Mouse (Mus musculus): ENCODE measurements around the gene Ascl3. TPM values are rescaled to one million over a fixed set of nuclear protein-coding genes. Genes with fewer than 3 reads are reported as not detected.

Ascl3 gene
- polyA plus RNA-seq (2014; fragmentation: Nextera tagmentation; extraction: Ambion mirVana), result 0.42 TPM in 1 of 2 replicates, not detected in the other

DNA sequence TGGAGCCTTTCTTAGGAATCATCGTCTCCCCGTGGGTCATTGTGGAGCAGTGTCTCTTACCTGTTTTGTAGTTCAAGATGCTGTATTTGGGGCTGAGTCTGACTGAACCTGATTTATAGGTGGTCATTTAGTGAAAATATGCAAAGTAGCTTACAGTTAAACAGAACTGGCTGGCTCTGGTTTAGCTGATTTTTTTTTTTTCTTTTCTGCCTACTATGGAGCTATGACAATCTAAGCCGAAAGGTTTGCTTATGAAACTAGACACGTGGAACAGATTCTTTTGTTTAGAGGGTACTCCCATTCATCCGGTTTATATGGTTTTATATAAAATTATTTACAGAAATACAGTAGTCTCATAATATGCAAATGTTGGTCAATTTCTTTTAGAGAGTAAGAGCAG, at the start of gene Ascl3:
TSS of gene Ascl3 (minus strand) at position 101 of the 400 bp plus-strand sequence.
- Histone ChIP-seq H3K4me2 (ENCODE audit: low read depth, low read length) (no peak within 1 kb of the TSS), H3K4me3 (ENCODE audit: low read depth, low read length) (no peak within 1 kb of the TSS), H3K27ac (replicated peaks; ENCODE audit: low read depth, low read length) (no peak within 1 kb of the TSS), H3K9ac (ENCODE audit: low read depth, low read length) (no peak within 1 kb of the TSS), H3K9me3 (ENCODE audit: control insufficient read depth, low read length) (no peaks in the 10 kb centered on the region), H3K4me1 (ENCODE audit: control insufficient read depth, insufficient read depth, low read length) (peaks cover 12% of the 10 kb centered on the region; the same call in 1 of the 2 replicates), H3K27me3 (replicated peaks; ENCODE audit: control insufficient read depth, insufficient read depth, low read length) (no peaks in the 10 kb centered on the region), H3K36me3 (ENCODE audit: control insufficient read depth, insufficient read depth, low read length) (peaks cover 11% of the 10 kb centered on the region)
- DNase-seq (ENCODE audit: low spot score) (no peak), ATAC-seq (ENCODE audit: low read depth) (no peak)
- 71% methylated on average over 5 of the region's 5 CpGs for whole genome bisulfite sequencing

DNA sequence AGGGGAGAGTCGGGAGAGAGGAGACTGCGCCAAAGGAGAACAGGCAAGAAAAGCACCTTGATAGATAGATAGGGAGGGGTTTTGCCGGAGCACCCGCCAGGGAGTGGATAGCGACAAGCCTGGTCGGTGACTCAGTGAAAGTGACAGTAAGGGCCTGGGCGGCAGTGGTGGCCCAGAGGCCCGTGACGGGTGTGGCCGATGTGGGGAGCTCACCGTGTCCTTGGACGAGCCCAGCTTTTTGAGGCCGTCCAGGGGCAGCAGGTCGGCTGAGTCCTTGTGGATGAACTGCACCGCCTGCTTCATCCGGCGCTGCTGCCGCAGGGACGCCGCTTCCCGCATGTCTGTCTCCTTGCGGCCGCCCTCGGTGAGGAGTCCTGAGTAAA, 49.6 kb upstream of the Ascl3 start:
- Histone ChIP-seq H3K27ac (replicated peaks; ENCODE audit: low read depth, low read length) (no peak overlapping the region), H3K4me2 (ENCODE audit: low read depth, low read length) (peak overlapping the region; percentile 90), H3K4me3 (ENCODE audit: low read depth, low read length) (peak overlapping the region; percentile 49), H3K36me3 (ENCODE audit: control insufficient read depth, insufficient read depth, low read length) (no peaks in the 10 kb centered on the region), H3K27me3 (replicated peaks; ENCODE audit: control insufficient read depth, insufficient read depth, low read length) (peaks cover 53% of the 10 kb centered on the region), H3K4me1 (ENCODE audit: control insufficient read depth, insufficient read depth, low read length) (0 out of 2 replicates have a peak, but pooled peaks cover 6% of the 10 kb centered on the region), H3K9me3 (ENCODE audit: control insufficient read depth, low read length) (no peaks in the 10 kb centered on the region), H3K9ac (ENCODE audit: low read depth, low read length) (peak overlapping the region; percentile 35; the same call in 1 of the 2 replicates)
- no peak for DNase-seq (ENCODE audit: low spot score)
- ATAC-seq (ENCODE audit: low read depth), result peak; percentile 42
- WGBS, result under 1% methylated on average over 23 of the region's 24 CpGs

DNA sequence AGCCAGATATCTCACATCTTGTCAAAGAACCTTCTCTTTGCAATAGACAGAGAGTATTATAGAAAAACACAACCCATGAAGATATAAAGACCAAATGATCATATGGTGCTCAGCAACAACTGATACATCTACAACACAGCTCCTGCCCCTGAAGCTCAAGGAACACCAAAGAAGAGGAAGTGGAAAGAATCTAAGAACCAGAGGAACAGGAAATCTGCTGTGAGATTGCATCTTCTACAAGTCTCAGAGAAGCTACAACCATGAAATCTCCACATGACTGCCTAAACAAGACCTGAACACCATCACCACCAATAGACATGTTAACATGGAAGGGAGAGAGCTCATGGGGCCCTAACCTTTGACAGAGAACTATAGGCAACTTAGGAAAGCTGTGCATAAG, 40.7 kb upstream of the Ascl3 start:
- Histone ChIP-seq H3K9me3 (ENCODE audit: control insufficient read depth, low read length) (no peaks in the 10 kb centered on the region), H3K4me1 (ENCODE audit: control insufficient read depth, insufficient read depth, low read length) (no peaks in the 10 kb centered on the region), H3K4me2 (ENCODE audit: low read depth, low read length) (no peak overlapping the region), H3K27ac (replicated peaks; ENCODE audit: low read depth, low read length) (no peak overlapping the region), H3K9ac (ENCODE audit: low read depth, low read length) (no peak overlapping the region), H3K27me3 (replicated peaks; ENCODE audit: control insufficient read depth, insufficient read depth, low read length) (no peaks in the 10 kb centered on the region), H3K4me3 (ENCODE audit: low read depth, low read length) (no peak overlapping the region), H3K36me3 (ENCODE audit: control insufficient read depth, insufficient read depth, low read length) (no peaks in the 10 kb centered on the region)
- ATAC-seq (ENCODE audit: low read depth) (no peak), DNase-seq (ENCODE audit: low spot score) (no peak)

DNA sequence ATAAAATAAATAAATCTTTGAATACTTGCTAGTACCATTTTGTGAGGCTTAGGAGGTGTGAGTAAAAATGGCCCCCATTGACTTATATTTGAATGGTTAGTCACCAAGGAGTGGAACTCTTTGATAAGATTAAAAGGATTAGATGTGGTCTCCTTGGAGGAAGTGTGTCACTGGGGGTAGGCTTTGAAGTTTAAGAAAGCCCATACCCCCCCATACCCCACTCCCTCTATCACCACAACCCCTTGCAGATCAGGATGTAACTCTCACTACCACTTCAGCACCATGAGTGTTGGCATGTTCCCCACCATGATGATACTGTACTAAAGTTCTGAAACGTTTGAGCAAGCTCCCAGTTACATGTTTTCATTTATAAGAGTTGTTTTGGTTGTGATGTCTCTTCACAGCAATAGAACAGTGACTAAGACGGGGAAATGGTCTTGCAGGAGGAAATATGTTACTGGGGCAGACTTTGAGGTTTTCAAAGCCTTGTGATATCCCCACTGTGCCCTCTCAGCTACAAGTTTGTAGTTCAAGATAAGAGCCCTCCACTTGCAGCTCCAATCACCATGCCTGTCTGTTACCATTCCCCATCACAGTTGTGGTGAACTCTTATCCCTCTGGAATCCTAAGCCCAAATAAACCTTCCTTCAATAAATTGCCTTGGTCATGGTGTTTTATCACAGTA, 37.3 kb upstream of the Ascl3 start:
- H3K9ac ChIP-seq (ENCODE audit: low read depth, low read length), result no peak overlapping the region
- H3K27me3 ChIP-seq (replicated peaks; ENCODE audit: control insufficient read depth, insufficient read depth, low read length), result no peaks in the 10 kb centered on the region
- no peaks in the 10 kb centered on the region for H3K4me1 ChIP-seq (ENCODE audit: control insufficient read depth, insufficient read depth, low read length)
- H3K9me3 ChIP-seq (ENCODE audit: control insufficient read depth, low read length), result no peaks in the 10 kb centered on the region
- no peak overlapping the region for H3K27ac ChIP-seq (replicated peaks; ENCODE audit: low read depth, low read length)
- no peak for ATAC-seq (ENCODE audit: low read depth)
- no peaks in the 10 kb centered on the region for H3K36me3 ChIP-seq (ENCODE audit: control insufficient read depth, insufficient read depth, low read length)
- no peak overlapping the region for H3K4me3 ChIP-seq (ENCODE audit: low read depth, low read length)
- no peak for DNase-seq (ENCODE audit: low spot score)
- WGBS, result 53% methylated on average over 2 of the region's 2 CpGs
- H3K4me2 ChIP-seq (ENCODE audit: low read depth, low read length), result no peak overlapping the region

DNA sequence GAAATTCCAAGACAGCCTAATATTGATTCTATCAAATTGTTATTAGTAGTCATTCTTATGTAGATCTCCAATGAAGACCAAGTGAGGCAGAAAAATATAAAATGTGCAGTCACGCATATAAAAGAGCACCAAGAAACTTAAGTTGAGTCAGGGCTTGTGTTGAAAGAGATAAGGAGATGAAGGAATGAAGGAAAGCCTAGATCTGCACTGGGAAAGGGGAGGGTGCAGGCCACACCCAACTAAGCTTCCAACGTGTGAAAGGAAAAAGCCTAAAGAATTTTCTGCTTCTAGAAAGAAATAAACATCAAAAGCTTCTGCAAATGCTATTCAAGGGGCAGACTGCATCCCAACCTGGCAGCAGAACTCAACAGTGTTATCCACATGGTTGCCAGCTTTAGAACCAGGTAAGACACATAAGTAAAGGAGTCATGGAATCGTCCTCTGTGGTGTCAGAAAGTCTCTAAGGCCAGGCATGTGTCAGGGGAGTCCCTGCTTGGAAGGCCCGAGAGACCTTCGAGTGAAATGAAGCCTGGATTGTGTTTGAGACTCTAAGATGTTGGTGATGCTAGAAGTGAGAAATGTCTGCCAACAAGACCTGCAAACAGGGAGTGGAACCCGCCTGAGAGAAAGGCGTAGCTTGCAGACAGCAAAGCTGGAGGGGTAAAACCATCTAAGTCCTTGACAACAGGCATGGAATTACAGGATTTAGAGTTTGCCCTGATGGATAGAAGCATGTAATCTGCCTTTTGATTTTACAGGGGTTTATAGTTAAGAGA, 36.2 kb upstream of the Ascl3 start:
- ATAC-seq (ENCODE audit: low read depth) (no peak), DNase-seq (ENCODE audit: low spot score) (no peak)
- H3K4me1 ChIP-seq (ENCODE audit: control insufficient read depth, insufficient read depth, low read length), result no peaks in the 10 kb centered on the region
- no peak overlapping the region for H3K4me2 ChIP-seq (ENCODE audit: low read depth, low read length)
- no peaks in the 10 kb centered on the region for H3K9me3 ChIP-seq (ENCODE audit: control insufficient read depth, low read length)
- H3K36me3 ChIP-seq (ENCODE audit: control insufficient read depth, insufficient read depth, low read length), result no peaks in the 10 kb centered on the region
- no peak overlapping the region for H3K9ac ChIP-seq (ENCODE audit: low read depth, low read length)
- WGBS, result 79% methylated on average over 7 of the region's 7 CpGs
- no peaks in the 10 kb centered on the region for H3K27me3 ChIP-seq (replicated peaks; ENCODE audit: control insufficient read depth, insufficient read depth, low read length)
- H3K4me3 ChIP-seq (ENCODE audit: low read depth, low read length), result no peak overlapping the region
- H3K27ac ChIP-seq (replicated peaks; ENCODE audit: low read depth, low read length), result no peak overlapping the region

DNA sequence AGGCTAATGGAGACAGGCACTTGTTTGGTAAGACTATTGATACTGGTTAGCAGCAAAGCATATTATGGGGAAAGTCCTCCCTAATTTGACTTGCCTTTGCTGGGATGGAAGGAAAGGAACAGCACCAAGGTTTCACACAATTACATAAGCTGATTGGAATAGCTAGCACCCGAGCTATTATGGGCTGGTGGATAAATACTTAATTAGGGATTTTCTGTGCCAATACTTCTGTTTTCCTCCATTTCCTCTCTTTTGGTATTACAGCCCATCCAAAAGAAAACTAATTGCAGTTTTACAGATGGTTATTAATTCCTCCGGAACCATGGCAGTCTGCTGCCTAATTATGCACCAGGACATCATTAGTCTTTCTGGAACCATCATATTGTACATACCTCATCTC, 32.5 kb upstream of the Ascl3 start:
- 74% methylated on average over 2 of the region's 2 CpGs for WGBS
- no peaks in the 10 kb centered on the region for H3K4me1 ChIP-seq (ENCODE audit: control insufficient read depth, insufficient read depth, low read length)
- ATAC-seq (ENCODE audit: low read depth), result no peak
- H3K36me3 ChIP-seq (ENCODE audit: control insufficient read depth, insufficient read depth, low read length), result no peaks in the 10 kb centered on the region
- H3K4me3 ChIP-seq (ENCODE audit: low read depth, low read length), result no peak overlapping the region
- H3K27ac ChIP-seq (replicated peaks; ENCODE audit: low read depth, low read length), result no peak overlapping the region
- no peaks in the 10 kb centered on the region for H3K27me3 ChIP-seq (replicated peaks; ENCODE audit: control insufficient read depth, insufficient read depth, low read length)
- no peak for DNase-seq (ENCODE audit: low spot score)
- H3K9me3 ChIP-seq (ENCODE audit: control insufficient read depth, low read length), result no peaks in the 10 kb centered on the region
- H3K4me2 ChIP-seq (ENCODE audit: low read depth, low read length), result no peak overlapping the region
- H3K9ac ChIP-seq (ENCODE audit: low read depth, low read length), result no peak overlapping the region

DNA sequence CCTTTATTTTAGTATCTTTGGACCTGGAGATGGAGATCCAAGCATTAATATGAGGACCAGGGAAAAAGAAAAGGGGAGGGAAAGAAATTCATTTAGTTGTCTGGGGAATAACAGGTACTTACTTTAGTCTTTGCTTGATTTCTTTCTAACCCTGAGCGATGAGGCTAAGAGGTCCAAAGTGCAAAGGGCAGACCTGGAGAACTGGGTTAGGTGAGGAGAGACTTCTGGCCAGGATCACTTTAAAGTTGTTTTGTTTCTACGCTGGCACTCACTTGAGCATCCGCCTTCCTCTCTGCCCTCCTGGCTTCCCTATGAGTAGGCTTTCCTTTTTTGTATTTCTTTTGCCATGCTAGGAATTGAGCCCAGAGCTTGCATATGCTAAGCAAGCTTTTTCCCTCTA, 24.8 kb upstream of the Ascl3 start:
- Histone ChIP-seq H3K9me3 (ENCODE audit: control insufficient read depth, low read length) (no peaks in the 10 kb centered on the region), H3K27ac (replicated peaks; ENCODE audit: low read depth, low read length) (no peak overlapping the region), H3K36me3 (ENCODE audit: control insufficient read depth, insufficient read depth, low read length) (no peaks in the 10 kb centered on the region), H3K9ac (ENCODE audit: low read depth, low read length) (no peak overlapping the region), H3K4me1 (ENCODE audit: control insufficient read depth, insufficient read depth, low read length) (peaks cover 14% of the 10 kb centered on the region), H3K27me3 (replicated peaks; ENCODE audit: control insufficient read depth, insufficient read depth, low read length) (no peaks in the 10 kb centered on the region), H3K4me2 (ENCODE audit: low read depth, low read length) (no peak overlapping the region), H3K4me3 (ENCODE audit: low read depth, low read length) (no peak overlapping the region)
- no peak for ATAC-seq (ENCODE audit: low read depth)
- 85% methylated on average over 3 of the region's 3 CpGs for WGBS
- DNase-seq (ENCODE audit: low spot score), result no peak

DNA sequence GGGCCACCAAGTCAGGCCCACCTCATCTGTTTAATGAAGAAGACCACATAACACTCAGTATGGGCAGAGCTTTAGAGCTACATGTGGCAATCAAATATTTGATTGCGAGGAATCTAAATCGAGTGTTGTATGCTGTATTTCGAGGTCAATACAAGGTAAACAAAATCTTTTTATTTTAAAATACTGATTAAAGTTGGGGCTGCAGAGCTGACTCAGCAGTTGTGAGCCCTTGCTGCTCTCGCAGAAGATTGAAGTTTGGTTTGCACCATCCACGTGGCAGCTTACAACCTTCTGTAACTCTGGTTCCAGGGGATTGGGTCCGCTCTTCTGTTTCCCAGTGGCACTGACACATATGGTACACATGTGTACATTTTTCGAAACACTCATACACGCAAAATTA, 22.5 kb upstream of the Ascl3 start:
- 84% methylated on average over 8 of the region's 8 CpGs for WGBS
- Histone ChIP-seq H3K4me1 (ENCODE audit: control insufficient read depth, insufficient read depth, low read length) (peaks cover 16% of the 10 kb centered on the region), H3K4me3 (ENCODE audit: low read depth, low read length) (no peak overlapping the region), H3K36me3 (ENCODE audit: control insufficient read depth, insufficient read depth, low read length) (no peaks in the 10 kb centered on the region), H3K4me2 (ENCODE audit: low read depth, low read length) (no peak overlapping the region), H3K9ac (ENCODE audit: low read depth, low read length) (no peak overlapping the region), H3K27ac (replicated peaks; ENCODE audit: low read depth, low read length) (no peak overlapping the region), H3K9me3 (ENCODE audit: control insufficient read depth, low read length) (no peaks in the 10 kb centered on the region), H3K27me3 (replicated peaks; ENCODE audit: control insufficient read depth, insufficient read depth, low read length) (no peaks in the 10 kb centered on the region)
- no peak for ATAC-seq (ENCODE audit: low read depth)
- DNase-seq (ENCODE audit: low spot score), result no peak

Measured in embryonic facial prominence, embryonic 14.5 days (tissue).